Mouse (Mus musculus) brain, embryonic 14.5 days (tissue): ENCODE measurements at regions not wholly inside any gene's neighbourhood (a gene's known extent, or its start where the extent isn't known, plus 50 kb on each side); places are given as distances from the start of the nearest gene placed in this dataset.

Experiments used
- CTCF ChIP-seq: fragments of 200-500 bp; IDR thresholded peaks from 2 replicates; pipeline ENCODE4 v1.5.1; 2012; ENCODE audit warnings: inconsistent platforms, mild to moderate bottlenecking, moderate library complexity, borderline replicate concordance; ENCODE audit not compliant: insufficient read depth, insufficient read length; ENCODE audit errors: extremely low read depth
- POLR2A ChIP-seq: fragments of 200-500 bp; IDR thresholded peaks from 2 replicates; pipeline ENCODE4 v1.6.1; 2012; ENCODE audit warnings: mild to moderate bottlenecking, inconsistent platforms, borderline replicate concordance; ENCODE audit not compliant: poor library complexity, insufficient read depth, insufficient read length, severe bottlenecking; ENCODE audit errors: extremely low read depth

DNA sequence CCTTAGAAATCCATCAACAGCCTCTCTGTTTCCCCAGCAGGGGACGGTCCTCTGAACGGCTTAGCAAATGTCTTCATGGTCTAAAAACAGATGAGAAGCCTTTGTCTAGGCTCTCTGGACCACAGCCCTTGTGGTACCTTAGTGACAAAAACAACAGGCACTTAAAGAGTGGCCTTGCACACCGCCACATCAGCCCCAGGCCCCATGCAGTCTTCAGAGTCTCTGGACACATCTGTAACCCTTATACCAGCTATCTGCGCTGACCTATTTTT is 87.2 kb upstream of the Npas2 start:
- TF ChIP-seq CTCF (no peak), POLR2A (no peak)
